Mouse (Mus musculus) thymus, adult 2 months (tissue): ENCODE data around the gene Manba. TPM values are rescaled to one million over a fixed set of nuclear protein-coding genes. Genes with fewer than 3 reads are reported as not detected.

Source experiments
- DNase-seq: peaks from one replicate; pipeline ENCODE4 v3.0.0; 2021
- H3K27ac ChIP-seq: fragments of 200-500 bp; 2 replicates; pipeline ENCODE4 v1.5.1; 2012; ENCODE audit warnings: low read length, control low read depth; ENCODE audit not compliant: control insufficient read depth, insufficient read depth
- H3K27me3 ChIP-seq: fragments of 200-500 bp; 2 replicates; pipeline ENCODE4 v1.6.1; 2012; ENCODE audit warnings: mild to moderate bottlenecking, low read length, moderate library complexity, mixed read lengths; ENCODE audit not compliant: control insufficient read depth, insufficient read depth
- H3K36me3 ChIP-seq: fragments of 200-500 bp; 2 replicates; pipeline ENCODE4 v1.6.1; 2012; ENCODE audit warnings: mild to moderate bottlenecking, low read length, moderate library complexity; ENCODE audit not compliant: control insufficient read depth, insufficient read depth
- H3K4me1 ChIP-seq: fragments of 200-500 bp; replicated peaks from 2 replicates; pipeline ENCODE4 v1.6.1; 2012; ENCODE audit warnings: low read length; ENCODE audit not compliant: control insufficient read depth, insufficient read depth
- H3K4me3 ChIP-seq: fragments of 200-500 bp; 2 replicates; pipeline ENCODE4 v1.5.1; 2012; ENCODE audit warnings: mild to moderate bottlenecking, low read length, control low read depth, moderate library complexity; ENCODE audit not compliant: control insufficient read depth, insufficient read depth
- CTCF ChIP-seq: fragments of 200-500 bp; IDR thresholded peaks from 2 replicates; pipeline ENCODE4 v1.5.1; 2012; ENCODE audit warnings: mild to moderate bottlenecking, control low read depth, low read length, moderate library complexity, borderline replicate concordance; ENCODE audit not compliant: control insufficient read depth, poor library complexity, insufficient read depth; ENCODE audit errors: extremely low read depth
- POLR2A ChIP-seq: fragments of 200-500 bp; IDR thresholded peaks from 2 replicates; pipeline ENCODE4 v1.6.1; 2012; ENCODE audit warnings: mild to moderate bottlenecking, low read length, control low read depth, moderate library complexity; ENCODE audit not compliant: control insufficient read depth, poor library complexity, insufficient read depth; ENCODE audit errors: extremely low read depth
- WGBS: fragments of 180-500 bp; shearing (Covaris S2); methylation state at CpG from one replicate; pipeline ENCODE4 v1.1.7; 2018; 5-methylcytosine and 5-hydroxymethylcytosine counted together
- polyA plus RNA-seq: library from polyadenylated mRNA; depleted of rRNA; stranded (reverse); fragments of >200 nt; gene quantifications from 2 replicates; pipeline ENCODE4 v1.2.3, GENCODE M21; 2012

Manba gene
- polyA plus RNA-seq, 1 experiment = 7.2 TPM

DNA sequence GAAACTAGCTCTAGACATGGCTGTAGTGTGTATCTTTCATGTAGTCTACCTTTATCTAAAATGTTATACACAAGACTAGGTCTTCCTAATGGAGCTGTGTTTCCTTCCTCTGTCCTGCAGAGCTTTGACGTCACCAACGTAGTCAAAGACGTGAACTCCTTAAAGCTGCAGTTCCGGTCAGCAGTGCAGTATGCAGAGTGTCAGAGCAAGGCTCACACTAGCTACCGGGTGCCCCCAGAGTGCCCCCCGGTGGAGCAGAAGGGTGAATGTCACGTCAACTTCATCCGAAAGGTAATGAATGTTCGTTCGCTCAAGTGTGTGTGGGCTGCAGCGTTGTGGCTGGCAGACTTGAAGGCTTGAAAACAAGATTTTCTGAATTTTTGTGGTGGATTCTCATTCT, 26.3 kb downstream of the Manba start:
- Histone ChIP-seq H3K36me3 (no peaks in the 10 kb centered on the region), H3K4me3 (no peak overlapping the region), H3K27me3 (no peaks in the 10 kb centered on the region), H3K4me1 (peaks cover 22% of the 10 kb centered on the region), H3K27ac (no peak overlapping the region)
- TF ChIP-seq CTCF = peak; percentile 57; the same call in 1 of the 2 replicates
- TF ChIP-seq POLR2A = no peak
- WGBS = 79% methylated on average over 11 of the region's 11 CpGs
- DNase-seq = no peak

DNA sequence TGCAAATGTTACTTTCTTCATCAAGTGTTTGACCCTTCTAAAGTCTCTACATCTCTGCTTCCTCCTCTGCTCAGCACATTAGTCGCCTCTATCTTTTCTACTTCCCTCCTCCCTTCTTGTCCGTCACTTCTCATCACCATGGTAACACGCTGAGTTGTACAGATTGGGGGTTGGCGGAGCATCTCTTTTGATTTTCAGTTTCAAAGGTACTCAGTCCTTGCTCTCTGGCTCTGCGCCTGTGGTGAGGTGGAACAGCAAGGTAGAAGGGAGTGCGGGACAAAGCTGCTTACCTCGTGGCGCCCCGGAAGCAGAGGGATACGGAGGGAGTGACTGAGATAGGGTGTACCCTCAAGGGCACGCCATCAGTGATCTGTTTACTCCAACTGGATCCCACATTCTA, 27.9 kb downstream of the Manba start:
- no peak overlapping the region for H3K4me3 ChIP-seq
- no peaks in the 10 kb centered on the region for H3K27me3 ChIP-seq
- H3K36me3 ChIP-seq = no peaks in the 10 kb centered on the region
- WGBS = 73% methylated on average over 11 of the region's 11 CpGs
- TF ChIP-seq CTCF = no peak
- TF ChIP-seq POLR2A = no peak
- DNase-seq = no peak
- H3K27ac ChIP-seq = peak overlapping the region; percentile 51; the same call in 1 of the 2 replicates
- H3K4me1 ChIP-seq = peaks cover 28% of the 10 kb centered on the region

DNA sequence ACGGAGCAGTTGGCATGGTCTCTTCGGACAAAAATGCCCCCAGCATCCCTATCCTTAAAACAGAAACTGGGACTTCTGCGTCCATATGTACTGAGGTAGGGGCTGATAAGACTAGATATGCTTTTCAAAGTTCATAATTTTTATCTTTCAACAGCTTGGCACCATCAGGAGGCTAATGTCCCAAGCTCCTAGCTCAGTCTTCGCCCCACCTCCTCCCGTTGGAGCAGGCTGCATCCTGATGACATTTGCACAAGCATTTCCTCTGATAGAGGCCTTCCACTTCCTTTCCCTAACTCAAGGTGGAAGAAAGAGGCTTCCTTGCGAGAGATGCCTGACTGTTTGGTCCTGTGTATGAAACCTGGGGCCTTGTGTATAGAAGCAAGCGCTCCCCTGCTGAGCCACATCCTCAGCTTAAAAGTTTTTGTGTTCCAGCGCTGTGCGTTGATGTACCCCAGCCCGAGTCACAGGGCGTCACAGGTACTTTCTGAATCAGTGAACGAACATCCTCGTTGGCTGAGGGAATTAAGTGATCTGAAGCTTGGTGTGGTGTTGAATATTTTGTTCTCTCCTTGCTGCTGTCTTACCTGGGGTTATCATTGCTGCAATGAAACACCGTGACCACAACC, 28.5 kb downstream of the Manba start:
- 82% methylated on average over 14 of the region's 14 CpGs for WGBS
- H3K27me3 ChIP-seq = no peaks in the 10 kb centered on the region
- no peak overlapping the region for H3K4me3 ChIP-seq
- peak overlapping the region; percentile 70 for H3K27ac ChIP-seq
- peaks cover 31% of the 10 kb centered on the region for H3K4me1 ChIP-seq
- TF ChIP-seq CTCF (no peak), POLR2A (no peak)
- no peaks in the 10 kb centered on the region for H3K36me3 ChIP-seq
- DNase-seq = no peak

DNA sequence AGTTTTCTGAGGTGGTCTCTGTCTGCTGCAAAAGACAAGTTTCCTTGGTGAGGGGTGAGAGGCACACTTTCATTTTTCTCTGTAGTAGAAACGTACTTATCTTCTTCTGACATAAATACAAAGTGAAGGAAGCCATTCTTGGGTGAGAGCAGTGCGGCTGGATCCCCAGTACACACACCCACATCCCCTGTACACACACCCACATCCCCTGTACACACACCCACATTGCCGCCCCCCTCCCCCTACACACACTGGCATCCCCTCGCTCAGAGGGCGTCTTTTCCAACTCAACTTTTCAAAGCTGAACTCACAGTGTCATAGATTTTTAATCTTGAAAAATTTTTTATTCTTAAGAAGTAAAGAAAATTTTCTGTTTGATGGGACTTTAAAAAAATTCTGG, 29.8 kb downstream of the Manba start:
- Histone ChIP-seq H3K27ac (peak overlapping the region; percentile 85), H3K4me1 (peaks cover 32% of the 10 kb centered on the region), H3K27me3 (no peaks in the 10 kb centered on the region), H3K36me3 (no peaks in the 10 kb centered on the region), H3K4me3 (no peak overlapping the region)
- WGBS = 52% methylated on average over 5 of the region's 5 CpGs
- TF ChIP-seq POLR2A (no peak), CTCF (no peak)
- peak; percentile 31 for DNase-seq

DNA sequence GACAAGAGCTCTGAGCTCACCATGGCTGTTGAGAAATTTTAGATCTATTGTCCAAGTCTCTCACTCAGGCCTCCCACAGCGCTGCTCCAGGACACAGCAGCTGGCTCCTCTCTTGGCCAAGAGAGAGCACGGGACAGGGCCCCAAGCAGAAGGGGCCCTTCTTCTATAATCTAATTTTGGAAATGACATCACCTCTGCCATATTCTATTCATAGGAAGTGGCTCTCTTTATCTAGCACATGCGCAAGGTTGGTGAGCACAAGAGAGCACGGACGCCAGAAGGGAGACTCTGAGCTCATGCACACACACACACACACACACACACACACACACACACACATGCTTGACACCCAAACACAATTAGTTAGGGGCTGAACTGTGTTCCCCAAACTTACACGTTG, 31.5 kb downstream of the Manba start:
- TF ChIP-seq POLR2A (no peak), CTCF (no peak)
- no peak for DNase-seq
- Histone ChIP-seq H3K27me3 (no peaks in the 10 kb centered on the region), H3K4me3 (no peak overlapping the region), H3K4me1 (peaks cover 32% of the 10 kb centered on the region), H3K27ac (no peak overlapping the region), H3K36me3 (no peaks in the 10 kb centered on the region)
- WGBS = 55% methylated on average over 6 of the region's 6 CpGs

DNA sequence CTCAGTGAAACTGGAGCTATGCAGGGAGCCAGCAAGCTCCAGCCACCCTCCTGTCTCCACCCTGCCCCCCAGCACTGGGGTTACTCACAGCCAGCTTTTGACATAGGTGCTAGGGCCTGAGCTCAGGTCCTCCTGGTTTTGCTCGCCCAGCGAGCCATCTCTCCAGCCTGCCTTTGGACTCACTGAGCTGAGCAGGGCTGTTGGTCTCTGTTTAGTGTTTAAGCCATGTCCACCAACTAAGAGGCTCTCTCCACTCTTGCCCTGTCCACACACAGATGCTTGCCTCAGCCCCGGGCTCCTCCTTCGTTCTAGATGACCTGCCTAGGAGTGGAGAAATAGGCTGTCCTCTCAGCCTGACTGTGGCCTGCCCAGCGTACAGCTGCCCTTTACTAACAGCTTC, 33.5 kb downstream of the Manba start:
- no peak overlapping the region for H3K27ac ChIP-seq

DNA sequence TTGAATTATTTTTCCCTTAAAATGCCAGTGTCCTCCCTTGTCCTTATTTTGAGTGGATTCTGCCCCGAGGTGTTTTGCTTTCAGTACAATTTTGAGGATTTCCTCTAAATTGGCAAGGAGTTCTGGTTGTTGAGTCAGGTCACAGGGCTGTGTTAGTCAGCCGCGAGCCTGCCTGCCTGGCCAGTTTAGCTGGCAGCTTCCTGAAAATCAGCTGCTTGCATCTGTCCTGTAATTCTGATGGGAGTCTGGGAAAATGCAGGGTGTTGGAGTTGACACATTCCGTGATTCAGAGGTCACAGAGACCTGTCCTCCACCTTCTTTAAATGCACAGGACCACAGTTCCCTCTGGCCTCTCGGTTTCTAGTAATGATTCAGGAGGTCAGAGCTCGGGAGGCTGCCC, 34.2 kb downstream of the Manba start:
- TF ChIP-seq POLR2A (no peak), CTCF (no peak)
- Histone ChIP-seq H3K27me3 (no peaks in the 10 kb centered on the region), H3K27ac (no peak overlapping the region), H3K4me3 (no peak overlapping the region), H3K4me1 (peaks cover 19% of the 10 kb centered on the region), H3K36me3 (no peaks in the 10 kb centered on the region)
- no peak for DNase-seq
- WGBS = 95% methylated on average over 6 of the region's 6 CpGs

More for the DNA sequence above, 33.5 kb downstream of the Manba start:
- H3K27me3 ChIP-seq = no peaks in the 10 kb centered on the region
- WGBS = 94% methylated on average over 5 of the region's 5 CpGs
- TF ChIP-seq CTCF (no peak), POLR2A (no peak)
- peaks cover 26% of the 10 kb centered on the region for H3K4me1 ChIP-seq
- no peaks in the 10 kb centered on the region for H3K36me3 ChIP-seq
- H3K4me3 ChIP-seq = no peak overlapping the region
- DNase-seq = no peak
